Mouse (Mus musculus) left cerebral cortex, adult 2 months (tissue): ENCODE measurements around the gene Gm10409. TPM values are rescaled to one million over a fixed set of nuclear protein-coding genes. Genes with fewer than 3 reads are reported as not detected.
"Not testable (repeated sequence)": the region's sequence is repeated elsewhere in the genome, so short reads cannot be mapped to it uniquely, and the experiment has no call there.

Experiments used
- DNase-seq, 2 experiments: peaks; one replicate each; pipeline ENCODE4 v3.0.0; 2021 to 2022; ENCODE audit warnings: low spot score in 2 of 2, mixed read lengths in 1 of 2; ENCODE audit errors: extremely low spot score in 1 of 2
- H3K27ac ChIP-seq: fragments of 200-600 bp; 2 replicates; pipeline ENCODE4 v1.8.1; 2022
- H3K4me3 ChIP-seq: fragments of 200-600 bp; 2 replicates; pipeline ENCODE4 v1.8.1; 2022
- intact Hi-C: fragments of 180-260 bp; cut with DNase I; formaldehyde crosslinking; loops from one replicate; pipeline ENCODE4 v1.15.1; 2025
- long read RNA-seq, 2 experiments: library from polyadenylated mRNA; stranded (forward); transcript quantifications; one replicate each; pipeline ENCODE4 v2.0.0; 2021; ENCODE audit warnings: borderline mapping rate in 2 of 2
- total RNA-seq, 2 experiments: library from RNA; stranded (reverse); gene quantifications; 2 replicates each; pipeline ENCODE4 v1.2.3; 2021

The Gm10409 gene
- total RNA-seq = 1 to 10 TPM; 1.9 to 2.5 TPM
- long read RNA-seq, experiment 1, partial matches to known transcripts = 0 of 1 reads
- long read RNA-seq, experiment 1, other reads (novel, unspliced or antisense) = 0 of 1 reads
- long read RNA-seq, experiment 2, partial matches to known transcripts = 1 of 2 reads
- long read RNA-seq, experiment 2, other reads (novel, unspliced or antisense) = 0 of 2 reads

- H3K27ac ChIP-seq, H3K4me3 ChIP-seq, DNase-seq, intact Hi-C loops: not testable (repeated sequence)
Measured at GRCm38 (mm10) chr14:3412314-3412713, at the start of gene Gm10409. Gene Gm10409, plus strand, starts transcription at chr14:3412614.

DNA sequence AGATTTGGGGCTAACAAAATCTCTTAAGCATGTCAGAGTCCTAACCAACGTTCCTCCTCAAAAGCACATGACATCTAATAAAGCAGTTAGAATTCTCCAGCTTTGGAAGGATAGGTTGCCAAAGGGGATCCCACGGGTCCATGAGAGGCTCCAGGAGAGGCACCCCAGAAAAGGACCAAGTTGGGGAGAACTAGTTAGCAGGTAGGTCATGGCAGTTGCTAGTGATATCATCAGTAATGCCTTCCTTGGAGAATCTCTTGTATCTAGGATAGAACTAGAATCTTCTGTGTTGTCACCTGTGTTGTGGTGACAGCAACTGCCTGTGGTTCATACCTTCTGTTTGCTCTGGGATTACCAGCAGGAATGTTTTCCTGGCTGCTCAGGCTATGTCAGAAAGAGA, 17.6 kb upstream of the Gm10409 start, which contains the start of gene Gm10413:
Gene Gm10413 (plus strand): TSS at position 301 of the 400 bp plus-strand sequence.
- intact Hi-C loops, H3K27ac ChIP-seq, H3K4me3 ChIP-seq, DNase-seq: not testable (repeated sequence)

- H3K4me3 ChIP-seq, H3K27ac ChIP-seq, intact Hi-C loops, DNase-seq: not testable (repeated sequence)
Measured at GRCm38 (mm10) chr14:3427803-3428202, 15.4 kb downstream of the Gm10409 start, which contains the start of gene Gm3005. Gene Gm3005, plus strand, starts transcription at chr14:3428103.

DNA sequence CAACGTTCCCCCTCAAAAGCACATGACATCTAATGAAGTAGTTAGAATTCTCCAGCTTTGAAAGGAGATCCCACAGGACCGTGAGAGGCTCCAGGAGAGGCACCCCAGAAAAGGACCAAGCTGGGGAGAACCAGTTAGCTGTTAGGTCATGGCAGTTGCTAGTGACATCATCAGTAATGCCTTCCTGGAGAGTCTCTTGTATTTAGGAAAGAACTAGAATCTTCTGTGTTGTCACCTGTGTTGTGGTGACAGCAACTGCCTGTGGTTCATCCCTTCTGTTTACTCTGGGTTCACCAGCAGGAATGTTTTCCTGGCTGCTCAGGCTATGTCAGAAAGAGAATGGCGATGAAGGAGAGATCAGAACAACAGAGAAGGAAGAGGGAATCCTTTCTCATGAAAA, 36.7 kb downstream of the Gm10409 start, which contains the start of gene Gm10408:
Gene Gm10408 (plus strand): TSS at position 301 of the 400 bp plus-strand sequence.
- H3K4me3 ChIP-seq, intact Hi-C loops, H3K27ac ChIP-seq, DNase-seq: not testable (repeated sequence)

Other genes with a start within 250 kb of the Gm10409 start
- not detected for gene Gm5795, start 224.4 kb upstream of the Gm10409 start, total RNA-seq
- gene D830030K20Rik, start 204.1 kb upstream of the Gm10409 start, total RNA-seq = 1 to 10 TPM; 4.7 to 5.8 TPM
- gene Gm2956, start 80.0 kb upstream of the Gm10409 start, total RNA-seq = not detected
- gene Gm10413, start 17.5 kb upstream of the Gm10409 start, total RNA-seq = not detected
- gene Gm3005, start 15.5 kb downstream of the Gm10409 start, total RNA-seq = under 1 TPM in 1 of 2 experiments, not detected in 1; 0.94 TPM
- gene Gm10408, start 36.8 kb downstream of the Gm10409 start, total RNA-seq = not detected
- gene Gm3012, start 221.9 kb downstream of the Gm10409 start, total RNA-seq = not detected
- 1 to 10 TPM; 1.9 to 2.5 TPM for gene Gm3020, start 239.4 kb downstream of the Gm10409 start, total RNA-seq